Mouse (Mus musculus) lung, postnatal 0 days (tissue): ENCODE measurements around the gene 4931428F04Rik. TPM values are rescaled to one million over a fixed set of nuclear protein-coding genes. Genes with fewer than 3 reads are reported as not detected.

Experiments
- ATAC-seq: fragments of 200-750 bp; cut with Nextera tagmentation; 2 replicates; pipeline ENCODE4 v1.8.0; 2017; ENCODE audit warnings: moderate library complexity
- DNase-seq: peaks from one replicate; pipeline ENCODE4 v3.0.0-alpha.2; 2016; ENCODE audit warnings: low spot score
- H3K27ac ChIP-seq: fragments of 300-500 bp; sonication (generic); 2 replicates; pipeline ENCODE4 v1.5.1; 2014; ENCODE audit warnings: antibody characterized with exemption, mild to moderate bottlenecking, low read length, mixed read lengths
- H3K27me3 ChIP-seq: fragments of 300-500 bp; sonication (generic); replicated peaks from 2 replicates; pipeline ENCODE4 v1.6.1; 2014; ENCODE audit warnings: low read length, mixed read lengths; ENCODE audit not compliant: insufficient read depth
- H3K36me3 ChIP-seq: fragments of 300-500 bp; sonication (generic); 2 replicates; pipeline ENCODE4 v1.6.1; 2014; ENCODE audit warnings: low read length, mixed read lengths; ENCODE audit not compliant: insufficient read depth
- H3K4me1 ChIP-seq: fragments of 300-500 bp; sonication (generic); 2 replicates; pipeline ENCODE4 v1.6.1; 2014; ENCODE audit warnings: antibody characterized with exemption, low read depth, low read length, mixed read lengths; ENCODE audit not compliant: insufficient read depth
- H3K4me2 ChIP-seq: fragments of 300-500 bp; sonication (generic); replicated peaks from 2 replicates; pipeline ENCODE4 v1.6.1; 2014; ENCODE audit warnings: low read depth, mild to moderate bottlenecking, low read length, moderate library complexity, mixed read lengths
- H3K4me3 ChIP-seq: fragments of 300-500 bp; sonication (generic); 2 replicates; pipeline ENCODE4 v1.5.1; 2014; ENCODE audit warnings: low read depth, low read length
- H3K9ac ChIP-seq: fragments of 300-500 bp; sonication (generic); replicated peaks from 2 replicates; pipeline ENCODE4 v1.6.1; 2014; ENCODE audit warnings: low read depth, mild to moderate bottlenecking
- H3K9me3 ChIP-seq: fragments of 300-500 bp; sonication (generic); 2 replicates; pipeline ENCODE4 v1.6.1; 2016; ENCODE audit warnings: low read length, mixed read lengths
- CTCF ChIP-seq: IDR thresholded peaks from 2 replicates; pipeline ENCODE4 v1.5.1; 2016; ENCODE audit warnings: antibody characterized with exemption, mild to moderate bottlenecking
- EP300 ChIP-seq: IDR thresholded peaks from 2 replicates; pipeline ENCODE4 v1.6.1; 2016; ENCODE audit warnings: antibody characterized with exemption, mild to moderate bottlenecking, control low read depth
- WGBS: fragments of 180-500 bp; shearing (Covaris S2); extraction: QIAGEN DNeasy Blood & Tissue Kit; methylation state at CpG from one replicate; pipeline ENCODE4 v1.1.7; 2014; 5-methylcytosine and 5-hydroxymethylcytosine counted together
- polyA plus RNA-seq: library from polyadenylated mRNA; unstranded; fragments of >200 nt; fragmentation: Nextera tagmentation; extraction: Ambion mirVana; gene quantifications from 2 replicates; pipeline ENCODE4 v1.2.1, GENCODE M21; 2015

Gene 4931428F04Rik
- polyA plus RNA-seq, 1 experiment from 2014 or later = 2.7 TPM

GRCm38 (mm10) chr8:105330325-105330724 lies 40.7 kb upstream of the 4931428F04Rik start:
- WGBS = 91% methylated on average over 12 of the region's 12 CpGs
- H3K4me2 ChIP-seq = no peak overlapping the region
- H3K4me1 ChIP-seq = peaks cover 4% of the 10 kb centered on the region; the same call in 1 of the 2 replicates
- TF ChIP-seq CTCF (no peak), EP300 (no peak)
- H3K9me3 ChIP-seq = no peaks in the 10 kb centered on the region
- no peak overlapping the region for H3K9ac ChIP-seq
- H3K4me3 ChIP-seq = no peak overlapping the region
- H3K36me3 ChIP-seq = peaks cover 62% of the 10 kb centered on the region
- H3K27me3 ChIP-seq = no peaks in the 10 kb centered on the region
- ATAC-seq (no peak), DNase-seq (no peak)
- H3K27ac ChIP-seq = no peak overlapping the region

- peaks cover 35% of the 10 kb centered on the region for H3K36me3 ChIP-seq
- peak overlapping the region; percentile 80 for H3K27ac ChIP-seq
- TF ChIP-seq CTCF (no peak), EP300 (no peak)
- 21% methylated on average over 6 of the region's 6 CpGs for WGBS
- H3K9ac ChIP-seq = peak overlapping the region; percentile 84
- H3K4me2 ChIP-seq = peak overlapping the region; percentile 79
- no peaks in the 10 kb centered on the region for H3K9me3 ChIP-seq
- no peaks in the 10 kb centered on the region for H3K27me3 ChIP-seq
- H3K4me3 ChIP-seq = peak overlapping the region; percentile 82
- DNase-seq (no peak), ATAC-seq (no peak)
- peaks cover 8% of the 10 kb centered on the region; the same call in 1 of the 2 replicates for H3K4me1 ChIP-seq
Observed at GRCm38 (mm10) chr8:105326968-105327367, 37.3 kb upstream of the 4931428F04Rik start.

- TF ChIP-seq EP300 (no peak), CTCF (peak; percentile 81)
- peak; percentile 92 for ATAC-seq
- Histone ChIP-seq H3K27me3 (no peaks in the 10 kb centered on the region), H3K4me2 (peak within 1 kb of the TSS; percentile 79), H3K4me3 (peak within 1 kb of the TSS; percentile 82), H3K9me3 (no peaks in the 10 kb centered on the region), H3K36me3 (peaks cover 27% of the 10 kb centered on the region), H3K9ac (peak within 1 kb of the TSS; percentile 84), H3K4me1 (peaks cover 8% of the 10 kb centered on the region; the same call in 1 of the 2 replicates), H3K27ac (peak within 1 kb of the TSS; percentile 80)
- DNase-seq = peak; percentile 99
- WGBS = under 1% methylated on average over 36 of the region's 36 CpGs
Observed at GRCm38 (mm10) chr8:105326141-105326672, 36.5 kb upstream of the 4931428F04Rik start, which contains the start of the genes Lrrc29 and Tmem208. Gene Lrrc29 (minus strand): TSS chr8:105326278. Gene Tmem208 (plus strand): TSS chr8:105326354.

- H3K9ac ChIP-seq = peak overlapping the region; percentile 84
- no peak for TF ChIP-seq EP300
- TF ChIP-seq CTCF = no peak
- ATAC-seq (peak; percentile 19), DNase-seq (no peak)
- peak overlapping the region; percentile 79 for H3K4me2 ChIP-seq
- peaks cover 24% of the 10 kb centered on the region for H3K36me3 ChIP-seq
- no peaks in the 10 kb centered on the region for H3K9me3 ChIP-seq
- no peaks in the 10 kb centered on the region for H3K27me3 ChIP-seq
- peak overlapping the region; percentile 80 for H3K27ac ChIP-seq
- WGBS = under 1% methylated on average over 12 of the region's 12 CpGs
- H3K4me1 ChIP-seq = peaks cover 8% of the 10 kb centered on the region; the same call in 1 of the 2 replicates
- peak overlapping the region; percentile 82 for H3K4me3 ChIP-seq
Observed at GRCm38 (mm10) chr8:105325641-105326093, 36.0 kb upstream of the 4931428F04Rik start.

GRCm38 (mm10) chr8:105323183-105323582 lies 33.5 kb upstream of the 4931428F04Rik start:
- no peak for ATAC-seq

GRCm38 (mm10) chr8:105318662-105319190 lies 29.1 kb upstream of the 4931428F04Rik start:
- Histone ChIP-seq H3K9me3 (no peaks in the 10 kb centered on the region), H3K4me2 (no peak overlapping the region), H3K27me3 (no peaks in the 10 kb centered on the region), H3K27ac (peak overlapping the region; percentile 78), H3K4me1 (no peaks in the 10 kb centered on the region; the same call in 1 of the 2 replicates), H3K4me3 (no peak overlapping the region), H3K9ac (no peak overlapping the region), H3K36me3 (no peaks in the 10 kb centered on the region; the same call in 1 of the 2 replicates)
- DNase-seq (peak; percentile 85), ATAC-seq (peak; percentile 77)
- no peak for TF ChIP-seq EP300
- TF ChIP-seq CTCF = no peak
- WGBS = 57% methylated on average over 11 of the region's 11 CpGs

More at GRCm38 (mm10) chr8:105323183-105323582, 33.5 kb upstream of the 4931428F04Rik start:
- no peak overlapping the region for H3K4me3 ChIP-seq
- H3K27me3 ChIP-seq = no peaks in the 10 kb centered on the region
- H3K4me2 ChIP-seq = no peak overlapping the region
- H3K9ac ChIP-seq = no peak overlapping the region
- no peaks in the 10 kb centered on the region for H3K9me3 ChIP-seq
- WGBS = 85% methylated on average over 4 of the region's 4 CpGs
- H3K36me3 ChIP-seq = no peaks in the 10 kb centered on the region
- no peak overlapping the region for H3K27ac ChIP-seq
- TF ChIP-seq CTCF = no peak
- no peak for TF ChIP-seq EP300
- H3K4me1 ChIP-seq = peaks cover 8% of the 10 kb centered on the region; the same call in 1 of the 2 replicates
- no peak for DNase-seq
